Mouse (Mus musculus): ENCODE results near the gene Dync1i2. TPM values are rescaled to one million over a fixed set of nuclear protein-coding genes. Genes with fewer than 3 reads are reported as not detected.
A peak's percentile ranks its signal among the peaks of the same experiment; 100 is the strongest.

Gene Dync1i2
- polyA plus RNA-seq, 1 experiment from 2014 or later, result 118 TPM

DNA sequence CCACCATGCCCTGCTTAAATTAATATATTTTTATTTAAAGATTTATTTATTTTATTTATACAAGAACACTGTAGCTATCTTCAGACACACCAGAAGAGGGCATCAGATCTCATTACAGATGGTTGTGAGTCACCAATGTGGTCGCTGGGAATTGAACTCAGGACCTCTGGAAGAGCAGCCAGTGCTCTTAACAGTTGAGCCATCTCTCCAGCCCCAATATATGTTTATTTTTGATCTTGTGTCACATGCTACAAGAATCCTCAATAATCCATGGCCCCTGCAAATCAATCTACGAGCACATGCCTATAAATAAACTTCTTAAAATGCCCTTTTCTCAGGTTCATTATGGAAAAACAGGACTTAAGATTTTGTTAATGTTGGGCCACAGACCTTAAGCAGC, 410 bp upstream of the Dync1i2 start:
- Histone ChIP-seq H3K4me2 (replicated peaks) (no peak overlapping the region), H3K27ac (no peak overlapping the region), H3K27me3 (no peaks in the 10 kb centered on the region), H3K9me3 (no peaks in the 10 kb centered on the region), H3K4me1 (peaks cover 9% of the 10 kb centered on the region), H3K36me3 (peaks cover 4% of the 10 kb centered on the region; the same call in 1 of the 2 replicates), H3K4me3 (peak overlapping the region; percentile 87), H3K9ac (no peak overlapping the region)
- no peak for ATAC-seq (ENCODE audit: insufficient number of reproducible peaks, insufficient read depth, low FRiP score, low TSS enrichment)
- WGBS, result 91% methylated on average over 2 of the region's 2 CpGs

GRCm38 (mm10) chr2:71212360-71212726, 837 bp downstream of the Dync1i2 start:
- Histone ChIP-seq H3K9ac (peak overlapping the region; percentile 90), H3K4me2 (replicated peaks) (peak overlapping the region; percentile 58), H3K4me3 (peak overlapping the region; percentile 87), H3K36me3 (peaks cover 12% of the 10 kb centered on the region; the same call in 1 of the 2 replicates), H3K9me3 (no peaks in the 10 kb centered on the region), H3K27ac (peak overlapping the region; percentile 83; the same call in 1 of the 2 replicates), H3K27me3 (no peaks in the 10 kb centered on the region), H3K4me1 (peaks cover 10% of the 10 kb centered on the region)
- WGBS, result under 1% methylated on average over 6 of the region's 6 CpGs
- ATAC-seq (ENCODE audit: insufficient number of reproducible peaks, insufficient read depth, low FRiP score, low TSS enrichment), result no peak; the same call in 1 of the 2 replicates

DNA sequence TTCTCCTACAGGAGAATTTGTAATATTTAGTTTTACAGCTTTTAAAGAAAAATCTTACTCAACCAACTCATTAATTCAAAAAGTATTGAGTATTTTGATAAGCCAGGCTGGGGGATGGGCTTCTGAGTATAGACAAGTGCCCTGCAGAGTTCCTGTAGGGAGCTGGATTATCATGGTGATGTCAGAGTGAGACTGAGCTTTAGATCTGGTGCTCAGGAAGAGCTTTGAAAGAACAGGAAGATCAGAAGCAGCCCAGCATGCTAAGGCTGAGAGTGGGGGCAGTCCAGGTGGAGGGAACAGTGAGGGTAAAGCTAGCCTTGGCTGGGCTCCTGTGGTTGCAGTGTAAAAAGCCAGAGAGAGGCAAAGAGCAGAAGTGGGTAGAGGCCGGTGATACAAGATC, 9.5 kb downstream of the Dync1i2 start:
- H3K4me3 ChIP-seq, result no peak overlapping the region
- no peaks in the 10 kb centered on the region for H3K27me3 ChIP-seq
- ATAC-seq (ENCODE audit: insufficient number of reproducible peaks, insufficient read depth, low FRiP score, low TSS enrichment), result no peak
- no peak overlapping the region for H3K27ac ChIP-seq
- H3K36me3 ChIP-seq, result peaks cover 69% of the 10 kb centered on the region
- no peak overlapping the region for H3K9ac ChIP-seq
- H3K9me3 ChIP-seq, result no peaks in the 10 kb centered on the region
- 80% methylated on average over 1 of the region's 1 CpGs for WGBS
- H3K4me1 ChIP-seq, result peaks cover 3% of the 10 kb centered on the region; the same call in 1 of the 2 replicates
- H3K4me2 ChIP-seq (replicated peaks), result no peak overlapping the region

DNA sequence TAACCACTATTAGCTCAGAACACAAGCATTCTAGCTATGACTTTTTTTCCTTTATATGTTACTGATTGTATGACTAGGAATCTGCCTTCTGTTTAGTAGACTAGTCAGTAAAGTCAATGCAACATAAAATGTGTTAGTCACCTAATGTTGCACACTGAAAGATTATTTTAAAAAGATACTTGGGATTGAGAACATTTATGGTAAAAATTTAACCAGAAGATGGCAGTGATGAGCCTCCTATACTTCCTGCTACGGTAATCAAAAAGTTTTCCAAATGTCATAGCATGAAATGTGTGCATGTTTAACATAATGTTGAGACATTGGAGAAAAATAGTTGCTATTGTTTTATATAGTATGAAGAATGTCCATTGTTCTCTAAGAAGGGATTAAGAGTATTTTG, 15.9 kb downstream of the Dync1i2 start:
- WGBS, result 62% methylated on average over 1 of the region's 1 CpGs
- H3K36me3 ChIP-seq, result peaks cover 31% of the 10 kb centered on the region
- no peak overlapping the region for H3K4me3 ChIP-seq
- ATAC-seq (ENCODE audit: insufficient number of reproducible peaks, insufficient read depth, low FRiP score, low TSS enrichment), result no peak
- H3K27me3 ChIP-seq, result no peaks in the 10 kb centered on the region
- no peak overlapping the region for H3K4me2 ChIP-seq (replicated peaks)
- no peak overlapping the region for H3K27ac ChIP-seq
- H3K9ac ChIP-seq, result no peak overlapping the region
- no peaks in the 10 kb centered on the region for H3K9me3 ChIP-seq
- no peaks in the 10 kb centered on the region for H3K4me1 ChIP-seq

DNA sequence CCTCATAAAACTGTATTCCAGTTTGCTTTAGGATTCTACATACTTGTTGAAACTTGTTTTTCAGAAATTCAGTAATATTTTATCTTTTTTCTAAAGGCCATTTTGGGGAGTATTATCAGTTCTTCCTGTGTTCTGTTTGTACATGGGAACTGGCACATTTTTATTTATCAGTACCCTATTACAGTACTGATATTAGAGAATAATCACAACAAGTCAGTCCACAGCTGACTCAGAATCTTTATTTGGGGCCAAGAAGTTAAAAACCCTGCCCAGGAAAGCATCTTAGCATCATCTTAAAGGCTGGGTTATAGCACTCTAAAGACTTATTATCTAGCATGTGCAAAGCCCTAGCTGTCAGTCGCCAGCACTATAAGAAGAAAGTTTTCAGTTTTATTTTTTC, 18.1 kb downstream of the Dync1i2 start:
- Histone ChIP-seq H3K4me3 (no peak overlapping the region), H3K9me3 (no peaks in the 10 kb centered on the region), H3K9ac (no peak overlapping the region), H3K36me3 (peaks cover 12% of the 10 kb centered on the region; the same call in 1 of the 2 replicates), H3K27ac (no peak overlapping the region), H3K27me3 (no peaks in the 10 kb centered on the region), H3K4me2 (replicated peaks) (no peak overlapping the region), H3K4me1 (no peaks in the 10 kb centered on the region)
- no peak for ATAC-seq (ENCODE audit: insufficient number of reproducible peaks, insufficient read depth, low FRiP score, low TSS enrichment)
- 91% methylated on average over 1 of the region's 1 CpGs for WGBS

- WGBS, result 86% methylated on average over 5 of the region's 5 CpGs
Observed at GRCm38 (mm10) chr2:71231951-71232350, 20.4 kb downstream of the Dync1i2 start.

DNA sequence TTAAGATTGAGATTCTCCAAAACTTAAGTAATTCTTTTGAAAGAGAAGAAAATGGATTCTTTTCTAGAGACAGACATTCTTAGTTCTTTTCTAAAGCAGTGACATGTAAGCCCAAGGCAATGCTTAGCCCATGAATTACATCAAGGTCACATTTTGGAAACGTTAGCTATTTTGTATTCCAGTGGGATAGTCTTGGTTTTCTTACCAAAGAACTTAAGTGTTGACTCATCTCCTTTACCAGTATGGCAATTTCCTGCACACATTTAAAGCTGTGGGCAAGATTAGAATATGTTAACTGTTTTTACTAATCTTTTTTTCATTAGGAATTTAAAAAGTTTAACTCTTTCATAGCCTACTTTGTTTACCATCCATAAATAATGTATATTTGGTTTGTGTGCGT, 21.5 kb downstream of the Dync1i2 start:
- Histone ChIP-seq H3K27ac (no peak overlapping the region), H3K27me3 (no peaks in the 10 kb centered on the region), H3K9me3 (no peaks in the 10 kb centered on the region), H3K4me2 (replicated peaks) (no peak overlapping the region), H3K4me3 (no peak overlapping the region), H3K36me3 (peaks cover 20% of the 10 kb centered on the region), H3K4me1 (no peaks in the 10 kb centered on the region), H3K9ac (no peak overlapping the region)
- ATAC-seq (ENCODE audit: insufficient number of reproducible peaks, insufficient read depth, low FRiP score, low TSS enrichment), result no peak
- 78% methylated on average over 2 of the region's 2 CpGs for WGBS

More at GRCm38 (mm10) chr2:71231951-71232350, 20.4 kb downstream of the Dync1i2 start:
- Histone ChIP-seq H3K9me3 (no peaks in the 10 kb centered on the region), H3K4me1 (no peaks in the 10 kb centered on the region), H3K27me3 (no peaks in the 10 kb centered on the region), H3K27ac (no peak overlapping the region), H3K9ac (no peak overlapping the region), H3K36me3 (peaks cover 17% of the 10 kb centered on the region), H3K4me2 (replicated peaks) (no peak overlapping the region), H3K4me3 (no peak overlapping the region)
- ATAC-seq (ENCODE audit: insufficient number of reproducible peaks, insufficient read depth, low FRiP score, low TSS enrichment), result no peak

DNA sequence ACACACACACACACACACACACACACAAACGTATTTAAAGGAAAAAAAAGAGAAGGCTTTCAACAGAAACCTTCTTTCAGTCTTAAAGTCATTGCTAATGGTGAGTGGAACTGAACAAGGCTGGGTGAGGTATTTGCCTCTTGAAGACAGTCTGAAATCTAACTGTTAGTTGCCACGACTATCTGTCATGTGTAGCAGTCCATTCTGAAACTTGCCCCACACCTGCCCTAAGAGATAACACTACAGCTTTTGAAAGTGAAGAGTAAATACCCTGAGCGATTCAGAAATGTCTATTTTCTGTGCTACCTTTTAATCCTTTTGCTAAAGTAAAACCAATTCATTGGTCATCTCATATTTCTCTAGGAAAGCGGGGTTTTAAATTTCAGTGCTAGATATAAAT, 23.9 kb downstream of the Dync1i2 start:
- no peak overlapping the region for H3K27ac ChIP-seq
- H3K36me3 ChIP-seq, result peaks cover 20% of the 10 kb centered on the region
- H3K9ac ChIP-seq, result no peak overlapping the region
- no peaks in the 10 kb centered on the region for H3K27me3 ChIP-seq
- no peaks in the 10 kb centered on the region for H3K9me3 ChIP-seq
- no peak overlapping the region for H3K4me2 ChIP-seq (replicated peaks)
- WGBS, result 87% methylated on average over 4 of the region's 4 CpGs
- ATAC-seq (ENCODE audit: insufficient number of reproducible peaks, insufficient read depth, low FRiP score, low TSS enrichment), result no peak
- H3K4me1 ChIP-seq, result no peaks in the 10 kb centered on the region
- no peak overlapping the region for H3K4me3 ChIP-seq

DNA sequence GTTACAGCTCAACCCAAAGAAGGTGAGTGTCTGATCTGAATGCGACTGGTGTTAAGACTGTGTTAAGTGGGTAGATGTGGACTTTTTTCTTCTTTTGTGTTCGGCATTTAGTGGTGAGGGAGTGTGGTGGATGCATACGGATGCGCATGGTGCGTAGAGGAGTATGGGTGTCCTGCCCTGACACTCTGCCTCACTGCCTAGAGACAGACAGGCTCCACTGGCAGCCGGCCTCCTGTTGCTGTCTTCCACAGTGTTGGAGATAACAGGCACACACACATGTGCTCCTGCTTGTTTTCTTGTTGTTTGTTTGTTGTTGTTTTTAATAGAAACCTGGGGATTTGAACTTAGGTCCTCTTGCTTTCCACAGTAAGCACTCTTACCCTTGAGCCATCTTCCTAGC, 24.5 kb downstream of the Dync1i2 start:
- Histone ChIP-seq H3K4me3 (no peak overlapping the region), H3K9me3 (no peaks in the 10 kb centered on the region), H3K9ac (no peak overlapping the region), H3K27me3 (no peaks in the 10 kb centered on the region), H3K36me3 (peaks cover 25% of the 10 kb centered on the region), H3K4me2 (replicated peaks) (no peak overlapping the region), H3K4me1 (no peaks in the 10 kb centered on the region), H3K27ac (no peak overlapping the region)
- 93% methylated on average over 6 of the region's 6 CpGs for WGBS
- no peak for ATAC-seq (ENCODE audit: insufficient number of reproducible peaks, insufficient read depth, low FRiP score, low TSS enrichment)

- no peak for ATAC-seq (ENCODE audit: insufficient number of reproducible peaks, insufficient read depth, low FRiP score, low TSS enrichment)
- Histone ChIP-seq H3K9ac (no peak overlapping the region), H3K4me2 (replicated peaks) (no peak overlapping the region), H3K4me1 (no peaks in the 10 kb centered on the region), H3K27ac (no peak overlapping the region), H3K4me3 (no peak overlapping the region), H3K27me3 (no peaks in the 10 kb centered on the region), H3K36me3 (peaks cover 29% of the 10 kb centered on the region), H3K9me3 (no peaks in the 10 kb centered on the region)
- 84% methylated on average over 2 of the region's 2 CpGs for WGBS
Observed at GRCm38 (mm10) chr2:71241505-71241904, 30.0 kb downstream of the Dync1i2 start.

DNA sequence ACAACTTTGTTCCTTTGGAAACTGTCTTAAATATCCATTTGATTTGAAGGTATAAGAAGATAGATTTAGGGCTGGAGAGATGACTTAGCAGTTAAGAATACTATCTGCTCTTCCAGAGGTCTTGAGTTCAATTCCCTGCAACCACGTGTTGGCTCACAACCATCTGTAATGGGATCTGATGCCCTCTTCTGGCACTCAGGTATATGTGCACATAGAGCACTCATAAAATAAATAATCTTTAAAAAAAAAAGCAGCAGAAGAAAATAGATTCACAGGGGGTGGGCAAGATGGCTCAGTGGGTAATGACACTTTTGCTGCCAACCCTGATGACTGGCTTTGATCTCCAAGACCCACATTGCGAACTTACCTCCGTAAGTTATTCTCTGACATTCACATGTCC, 30.7 kb downstream of the Dync1i2 start:
- H3K36me3 ChIP-seq, result peaks cover 29% of the 10 kb centered on the region

GRCm38 (mm10) chr2:71243058-71243672, 31.7 kb downstream of the Dync1i2 start:
- Histone ChIP-seq H3K27ac (no peak overlapping the region), H3K9me3 (no peaks in the 10 kb centered on the region), H3K27me3 (no peaks in the 10 kb centered on the region), H3K9ac (no peak overlapping the region), H3K36me3 (peaks cover 24% of the 10 kb centered on the region), H3K4me3 (no peak overlapping the region), H3K4me2 (replicated peaks) (no peak overlapping the region), H3K4me1 (no peaks in the 10 kb centered on the region)
- WGBS, result 72% methylated on average over 9 of the region's 9 CpGs
- ATAC-seq (ENCODE audit: insufficient number of reproducible peaks, insufficient read depth, low FRiP score, low TSS enrichment), result no peak

More for the DNA sequence above, 30.7 kb downstream of the Dync1i2 start:
- no peak for ATAC-seq (ENCODE audit: insufficient number of reproducible peaks, insufficient read depth, low FRiP score, low TSS enrichment)
- no peak overlapping the region for H3K4me3 ChIP-seq
- H3K27me3 ChIP-seq, result no peaks in the 10 kb centered on the region
- no peak overlapping the region for H3K9ac ChIP-seq
- WGBS, result 85% methylated on average over 3 of the region's 3 CpGs
- no peak overlapping the region for H3K27ac ChIP-seq
- H3K4me1 ChIP-seq, result no peaks in the 10 kb centered on the region
- H3K4me2 ChIP-seq (replicated peaks), result no peak overlapping the region
- no peaks in the 10 kb centered on the region for H3K9me3 ChIP-seq

Data from embryonic facial prominence, embryonic 12.5 days (tissue).